Mouse (Mus musculus): Measurements from ENCODE around the gene Stk40.

GRCm38 (mm10) chr4:126062856-126063255 is 40.9 kb upstream of the Stk40 start:
- TF ChIP-seq POLR2A (IDR thresholded peaks at IDR 0.05; ENCODE audit: insufficient read depth, low read depth, low read length) (no peak), CTCF (IDR thresholded peaks at IDR 0.05; ENCODE audit: insufficient read depth, low read depth, low read length) (no peak)

Data from olfactory bulb, adult 2 months (tissue).